ENCODE assay signal across 10 mouse cellular contexts in genomic region chr9:59578505-59578867, GRCm38 (mm10). TPM values are rescaled to one million over a fixed set of nuclear protein-coding genes. Genes with fewer than 3 reads are reported as not detected.
DNase-seq lines count a peak whose midpoint lies in the region; ATAC-seq and TF ChIP-seq lines count a peak whose summit lies in the region.
"Had no signal": no experiment of that assay in that cellular context is flagged by ENCODE, and none has a peak within 500 bp of the region (broad histone marks: within the 10 kb centered on the region; RNA-seq: fewer than 3 reads in every experiment).

No protein-coding gene starts in this region.

- peaks cover 13% of the 10 kb centered on the region; the same call in 1 of the 2 replicates for H3K27me3 ChIP-seq in kidney, embryonic 14.5 days (ENCODE audit: control insufficient read depth, insufficient read depth, low read length)
- H3K27me3 ChIP-seq in hindbrain, embryonic 14.5 days (ENCODE audit: control insufficient read depth, insufficient read depth, low read length): peaks cover 13% of the 10 kb centered on the region
- H3K27me3 ChIP-seq in midbrain, embryonic 14.5 days (ENCODE audit: control insufficient read depth, insufficient read depth, low read length): no peaks in the 10 kb centered on the region

- WGBS in kidney, embryonic 14.5 days: under 1% methylated on average over 18 of the region's 20 CpGs
- WGBS in hindbrain, embryonic 14.5 days: under 1% methylated on average over 20 of the region's 20 CpGs
- WGBS in midbrain, embryonic 14.5 days: under 1% methylated on average over 20 of the region's 20 CpGs

- no peak overlapping the region for H3K27ac ChIP-seq in kidney, embryonic 14.5 days (ENCODE audit: low read depth, low read length)
- no peak overlapping the region for H3K27ac ChIP-seq in cortical plate, adult 2 months (ENCODE audit: insufficient read depth, low read length)
- peak overlapping the region; percentile 62; the same call in 1 of the 2 replicates for H3K27ac ChIP-seq in hindbrain, embryonic 14.5 days
- peak overlapping the region; percentile 21 for H3K27ac ChIP-seq in midbrain, embryonic 14.5 days (replicated peaks; ENCODE audit: low read depth, low read length)

- no peaks in the 10 kb centered on the region for H3K36me3 ChIP-seq in kidney, embryonic 14.5 days (ENCODE audit: control insufficient read depth, insufficient read depth, low read length)
- H3K36me3 ChIP-seq in hindbrain, embryonic 14.5 days (replicated peaks; ENCODE audit: control insufficient read depth, insufficient read depth): no peaks in the 10 kb centered on the region
- no peaks in the 10 kb centered on the region for H3K36me3 ChIP-seq in midbrain, embryonic 14.5 days (ENCODE audit: control insufficient read depth, insufficient read depth, low read length)

- no peak for TF ChIP-seq CTCF in cortical plate, adult 2 months (IDR thresholded peaks at IDR 0.05; ENCODE audit: extremely low read depth, insufficient read depth, low read length)

- no peak overlapping the region for H3K9ac ChIP-seq in kidney, embryonic 14.5 days (ENCODE audit: low read depth, low read length)
- peak overlapping the region; percentile 67 for H3K9ac ChIP-seq in hindbrain, embryonic 14.5 days
- peak overlapping the region; percentile 73 for H3K9ac ChIP-seq in midbrain, embryonic 14.5 days (replicated peaks; ENCODE audit: low read length)

- no peaks in the 10 kb centered on the region for H3K4me1 ChIP-seq in kidney, embryonic 14.5 days (ENCODE audit: control insufficient read depth, insufficient read depth, low read length)
- peaks cover 3% of the 10 kb centered on the region; the same call in 1 of the 2 replicates for H3K4me1 ChIP-seq in cortical plate, adult 2 months (ENCODE audit: control insufficient read depth, insufficient read depth, low read length)
- H3K4me1 ChIP-seq in hindbrain, embryonic 14.5 days (replicated peaks; ENCODE audit: control insufficient read depth, insufficient read depth, low read length): peaks cover 21% of the 10 kb centered on the region
- H3K4me1 ChIP-seq in midbrain, embryonic 14.5 days (ENCODE audit: control insufficient read depth, insufficient read depth, low read length): peaks cover 17% of the 10 kb centered on the region

- H3K9me3 ChIP-seq in kidney, embryonic 14.5 days (ENCODE audit: control insufficient read depth, low read length): no peaks in the 10 kb centered on the region
- H3K9me3 ChIP-seq in hindbrain, embryonic 14.5 days (ENCODE audit: control insufficient read depth, low read length): no peaks in the 10 kb centered on the region
- H3K9me3 ChIP-seq in midbrain, embryonic 14.5 days (ENCODE audit: control insufficient read depth, low read length): no peaks in the 10 kb centered on the region

- H3K4me3 ChIP-seq in kidney, embryonic 14.5 days (ENCODE audit: low read length): peak overlapping the region; percentile 23
- H3K4me3 ChIP-seq in cortical plate, adult 2 months (ENCODE audit: insufficient read depth, low read length): peak overlapping the region; percentile 53
- peak overlapping the region; percentile 69 for H3K4me3 ChIP-seq in hindbrain, embryonic 14.5 days (replicated peaks; ENCODE audit: low read length)
- H3K4me3 ChIP-seq in midbrain, embryonic 14.5 days (replicated peaks; ENCODE audit: low read depth, low read length): peak overlapping the region; percentile 57

- no peak for DNase-seq in kidney, postnatal 4 days
- no peak for DNase-seq in hindbrain, embryonic 14.5 days (ENCODE audit: low spot score)
- no peak for DNase-seq in midbrain, embryonic 14.5 days
- no peak for DNase-seq in right cerebral cortex, adult 18-20 months
- no peak for DNase-seq in adrenal gland, adult (ENCODE audit: inconsistent age in 2 of 2, low spot score in 1 of 2)

- no peak for ATAC-seq in kidney, embryonic 14.5 days (ENCODE audit: low FRiP score, low TSS enrichment)
- no peak for ATAC-seq in hindbrain, embryonic 14.5 days (ENCODE audit: low FRiP score)
- ATAC-seq in midbrain, embryonic 14.5 days (ENCODE audit: low FRiP score, low TSS enrichment): no peak; the same call in 1 of the 2 replicates
- no peak for ATAC-seq in megakaryocyte progenitor cell, adult 5-6 weeks (replicated peaks; ENCODE audit: poor library complexity)

- no peak for TF ChIP-seq POLR2A in cortical plate, adult 2 months (IDR thresholded peaks at IDR 0.05; ENCODE audit: extremely low read depth, insufficient read depth, low read length)

- peak overlapping the region; percentile 50 for H3K4me2 ChIP-seq in kidney, embryonic 14.5 days (replicated peaks; ENCODE audit: low read depth, low read length)
- peak overlapping the region; percentile 67 for H3K4me2 ChIP-seq in hindbrain, embryonic 14.5 days (replicated peaks)
- H3K4me2 ChIP-seq in midbrain, embryonic 14.5 days (ENCODE audit: low read length): peak overlapping the region; percentile 56

RNA-seq across cellular contexts. Expression of gene Celf6, which starts 0.8 kb away (rescaled TPM):
- not detected in 2 replicates for polyA plus RNA-seq in kidney, embryonic 14.5 days (2014; fragmentation: Nextera tagmentation; extraction: Ambion mirVana)
- 11.7 and 14.3 TPM in 2 replicates for polyA plus RNA-seq in cortical plate, adult 2 months (2012; rRNA removed)
- polyA plus RNA-seq in hindbrain, embryonic 14.5 days (2014; fragmentation: Nextera tagmentation; extraction: Ambion mirVana): 35.8 and 36.0 TPM in 2 replicates
- 35.4 and 45.8 TPM in 2 replicates for polyA plus RNA-seq in midbrain, embryonic 14.5 days (2014; fragmentation: Nextera tagmentation; extraction: Ambion mirVana)
- total RNA-seq in megakaryocyte progenitor cell, adult 5-6 weeks (2015): not detected in 2 replicates
- not detected in 2 replicates for total RNA-seq in megakaryocyte progenitor cell, adult 5-6 weeks (2017)
- total RNA-seq: common myeloid progenitor, adult 5-6 weeks; liver, adult 2 months had no signal
- polyA plus RNA-seq: liver, adult 2 months had no signal

RNA-seq across cellular contexts. Expression of gene Parp6, which starts 38.6 kb away (rescaled TPM):
- polyA plus RNA-seq in kidney, embryonic 14.5 days (2014; fragmentation: Nextera tagmentation; extraction: Ambion mirVana): 17.9 and 23.9 TPM in 2 replicates
- polyA plus RNA-seq in cortical plate, adult 2 months (2012; rRNA removed): 199 and 202 TPM in 2 replicates
- polyA plus RNA-seq in hindbrain, embryonic 14.5 days (2014; fragmentation: Nextera tagmentation; extraction: Ambion mirVana): 216 and 219 TPM in 2 replicates
- 205 and 226 TPM in 2 replicates for polyA plus RNA-seq in midbrain, embryonic 14.5 days (2014; fragmentation: Nextera tagmentation; extraction: Ambion mirVana)
- 37.6 and 52.4 TPM in 2 replicates for total RNA-seq in megakaryocyte progenitor cell, adult 5-6 weeks (2015)
- total RNA-seq in megakaryocyte progenitor cell, adult 5-6 weeks (2017): 15.7 and 24.5 TPM in 2 replicates

RNA-seq across cellular contexts. Expression of gene Tmem202, which starts 38.8 kb away (rescaled TPM):
- polyA plus RNA-seq in kidney, embryonic 14.5 days (2014; fragmentation: Nextera tagmentation; extraction: Ambion mirVana): 0.19 TPM in 1 of 2 replicates, not detected in the other
- polyA plus RNA-seq in cortical plate, adult 2 months (2012; rRNA removed): 2.8 TPM in 2 replicates
- 0.91 and 0.96 TPM in 2 replicates for polyA plus RNA-seq in hindbrain, embryonic 14.5 days (2014; fragmentation: Nextera tagmentation; extraction: Ambion mirVana)
- polyA plus RNA-seq in midbrain, embryonic 14.5 days (2014; fragmentation: Nextera tagmentation; extraction: Ambion mirVana): 0.46 and 0.74 TPM in 2 replicates
- total RNA-seq in megakaryocyte progenitor cell, adult 5-6 weeks (2015): 0.17 TPM in 1 of 2 replicates, not detected in the other
- not detected in 2 replicates for total RNA-seq in megakaryocyte progenitor cell, adult 5-6 weeks (2017)
- total RNA-seq: common myeloid progenitor, adult 5-6 weeks had no signal
- polyA plus RNA-seq: liver, adult 2 months had no signal

RNA-seq across cellular contexts. Expression of gene Hexa, which starts 39.1 kb away (rescaled TPM):
- 47.3 and 58.1 TPM in 2 replicates for polyA plus RNA-seq in kidney, embryonic 14.5 days (2014; fragmentation: Nextera tagmentation; extraction: Ambion mirVana)
- 56.1 and 59.4 TPM in 2 replicates for polyA plus RNA-seq in cortical plate, adult 2 months (2012; rRNA removed)
- 66.6 and 67.2 TPM in 2 replicates for polyA plus RNA-seq in hindbrain, embryonic 14.5 days (2014; fragmentation: Nextera tagmentation; extraction: Ambion mirVana)
- 47.1 and 57.5 TPM in 2 replicates for polyA plus RNA-seq in midbrain, embryonic 14.5 days (2014; fragmentation: Nextera tagmentation; extraction: Ambion mirVana)
- 98.6 and 103 TPM in 2 replicates for total RNA-seq in megakaryocyte progenitor cell, adult 5-6 weeks (2015)
- 168 and 210 TPM in 2 replicates for total RNA-seq in megakaryocyte progenitor cell, adult 5-6 weeks (2017)

Comparison
In these comparisons a context has a peak if more than half of its experiments do, and no peak if none do; other contexts are left out.
1. H3K27ac ChIP-seq: peak in hindbrain, embryonic 14.5 days (single experiment) and midbrain, embryonic 14.5 days (single experiment); none in kidney, embryonic 14.5 days (single experiment) and cortical plate, adult 2 months (single experiment).
2. RNA of gene Celf6, which starts 0.8 kb away (polyA plus RNA-seq): 35.8 to 36.0 TPM in hindbrain, embryonic 14.5 days, 35.4 to 45.8 TPM in midbrain, embryonic 14.5 days and 11.7 to 14.3 TPM in cortical plate, adult 2 months; not detected in kidney, embryonic 14.5 days; every median in the first group is over 10 times any median in the second.
3. Peak in every context shown above with its lines, with median percentiles within 50 percentile points of each other: H3K4me2 ChIP-seq and H3K4me3 ChIP-seq.